Mouse (Mus musculus) kidney, adult 11 months (tissue): Measurements from ENCODE around the gene Zfp692.
"Not testable (repeated sequence)": the region's sequence is repeated elsewhere in the genome, so short reads cannot be mapped to it uniquely, and the experiment has no call there.

Source experiments
- DNase-seq: peaks from one replicate; pipeline ENCODE4 v3.0.0; 2022

Gene Zfp692

DNA sequence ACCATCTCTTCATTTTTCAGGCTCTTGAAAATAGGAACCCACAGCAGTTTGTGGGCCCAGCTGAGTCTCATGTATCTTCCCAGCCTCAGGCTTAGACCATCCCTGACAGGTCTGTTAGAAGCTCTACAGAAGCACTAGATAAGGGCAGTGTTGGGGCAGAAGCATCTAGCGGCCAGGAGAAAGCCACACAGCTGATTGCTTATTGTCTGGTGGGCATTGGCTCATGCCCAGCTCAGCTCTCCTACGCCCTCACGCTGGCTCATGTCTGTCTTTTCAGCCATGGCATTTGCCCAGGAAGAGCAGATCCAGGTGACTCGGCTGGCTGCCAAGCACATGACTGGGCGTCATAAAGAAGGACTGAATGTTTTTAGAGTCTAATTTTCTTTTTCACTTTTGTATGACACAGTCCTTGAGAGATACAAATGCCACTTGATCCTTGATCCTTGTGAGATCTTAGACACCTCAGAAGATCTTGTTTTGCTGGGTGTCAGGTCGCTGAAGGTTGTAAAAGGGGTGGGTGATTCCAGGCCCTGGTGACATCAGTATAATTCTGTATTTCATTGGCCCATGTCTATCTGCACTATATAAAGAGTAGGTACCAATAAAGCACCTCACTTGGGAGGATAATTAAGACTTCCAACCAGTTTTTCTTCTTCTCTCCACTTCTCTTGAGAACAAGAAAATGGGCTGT is 51.1 kb downstream of the Zfp692 start:
- no peak for DNase-seq

DNA sequence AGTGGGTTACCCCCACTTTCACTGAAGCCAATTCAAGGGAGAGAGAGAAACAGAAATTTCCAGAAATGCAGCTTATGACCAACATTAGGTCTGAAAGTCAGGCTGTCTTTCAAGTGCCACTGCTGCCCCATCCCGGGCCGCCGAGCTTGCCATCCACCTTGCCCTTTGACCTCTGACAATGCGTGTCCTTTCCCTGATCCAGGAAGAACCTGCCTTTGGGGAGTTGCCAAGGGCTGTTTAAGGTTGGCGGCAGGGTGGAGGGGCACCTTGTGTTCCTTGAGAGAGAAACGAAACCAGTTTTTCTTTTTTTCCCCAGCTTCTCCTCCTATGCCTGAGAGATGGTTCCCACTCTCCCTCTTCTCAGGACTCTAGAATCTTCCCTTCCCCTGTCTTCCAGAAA is 55.7 kb downstream of the Zfp692 start:
- not testable (repeated sequence) for DNase-seq
